Mouse (Mus musculus) colon, adult 2 months (tissue): ENCODE data around the gene Fthl17c. TPM values are rescaled to one million over a fixed set of nuclear protein-coding genes. Genes with fewer than 3 reads are reported as not detected.

Source experiments
- polyA plus RNA-seq: library from polyadenylated mRNA; depleted of rRNA; stranded (reverse); fragments of >200 nt; gene quantifications from 2 replicates; pipeline ENCODE4 v1.2.3, GENCODE M21; 2012; rRNA removed

The Fthl17c gene
- not detected in 2 replicates for polyA plus RNA-seq

GRCm38 (mm10) chrX:8976459-8976858 lies at the start of gene Fthl17c:
Fthl17c (minus strand) TSS chrX:8976559.

GRCm38 (mm10) chrX:8986655-8987054 lies 10.3 kb upstream of the Fthl17c start, which contains the start of gene Fthl17d:
Fthl17d (minus strand) TSS chrX:8986755.

GRCm38 (mm10) chrX:8962875-8963274 lies 13.5 kb downstream of the Fthl17c start, which contains the start of gene Fthl17b:
Fthl17b (minus strand) TSS chrX:8962975.

Other genes starting within 250 kb of the Fthl17c start
- gene Ssx9, start 228.1 kb downstream of the Fthl17c start, polyA plus RNA-seq = not detected in 2 replicates
- gene Ssxb5, start 172.9 kb downstream of the Fthl17c start, polyA plus RNA-seq = not detected in 2 replicates
- gene Gm6592, start 132.6 kb downstream of the Fthl17c start, polyA plus RNA-seq = not detected in 2 replicates
- not detected in 2 replicates for gene Gm5751, start 102.3 kb downstream of the Fthl17c start, polyA plus RNA-seq
- gene B630019K06Rik, start 84.2 kb downstream of the Fthl17c start, polyA plus RNA-seq = 2.8 TPM in 2 replicates
- gene Fthl17b, start 13.6 kb downstream of the Fthl17c start, polyA plus RNA-seq = not detected in 2 replicates
- not detected in 2 replicates for gene Fthl17d, start 10.2 kb upstream of the Fthl17c start, polyA plus RNA-seq
- gene Fthl17e, start 56.9 kb upstream of the Fthl17c start, polyA plus RNA-seq = not detected in 2 replicates
- gene Fthl17f, start 86.5 kb upstream of the Fthl17c start, polyA plus RNA-seq = not detected in 2 replicates
- gene 4930402K13Rik, start 128.0 kb upstream of the Fthl17c start, polyA plus RNA-seq = not detected in 2 replicates
- gene Lancl3, start 223.3 kb upstream of the Fthl17c start, polyA plus RNA-seq = 1.4 and 1.5 TPM in 2 replicates